Mouse (Mus musculus): ENCODE measurements at regions not wholly inside any gene's neighbourhood (a gene's known extent, or its start where the extent isn't known, plus 50 kb on each side); places are given as distances from the start of the nearest gene placed in this dataset.

GRCm38 (mm10) chr9:120233011-120233410 lies 68.3 kb upstream of the Myrip start:
- ATAC-seq (replicated peaks in 1 of 2; ENCODE audit: insufficient read depth in 1 of 2, low FRiP score in 2 of 2, low TSS enrichment in 1 of 2, low read depth in 1 of 2, poor library complexity in 2 of 2, severe bottlenecking in 2 of 2) = no peak

GRCm38 (mm10) chr9:120235054-120235453 lies 66.3 kb upstream of the Myrip start:
- ATAC-seq (replicated peaks in 1 of 2; ENCODE audit: insufficient read depth in 1 of 2, low FRiP score in 2 of 2, low TSS enrichment in 1 of 2, low read depth in 1 of 2, poor library complexity in 2 of 2, severe bottlenecking in 2 of 2) = peak in 1 of 2 experiments; percentile 53; a peak in 2 of 4 replicates

- no peak for ATAC-seq (replicated peaks in 1 of 2; ENCODE audit: insufficient read depth in 1 of 2, low FRiP score in 2 of 2, low TSS enrichment in 1 of 2, low read depth in 1 of 2, poor library complexity in 2 of 2, severe bottlenecking in 2 of 2)
These were observed 55.9 kb upstream of the Myrip start for GRCm38 (mm10) chr9:120245444-120245843.

GRCm38 (mm10) chr9:120248728-120249127 lies 52.6 kb upstream of the Myrip start:
- ATAC-seq (replicated peaks in 1 of 2; ENCODE audit: insufficient read depth in 1 of 2, low FRiP score in 2 of 2, low TSS enrichment in 1 of 2, low read depth in 1 of 2, poor library complexity in 2 of 2, severe bottlenecking in 2 of 2) = no peak

Data from hematopoietic stem cell, adult 5-6 weeks (primary cell).